Mouse (Mus musculus): ENCODE data around the gene Hrnr. TPM values are rescaled to one million over a fixed set of nuclear protein-coding genes. Genes with fewer than 3 reads are reported as not detected.

The Hrnr gene
- polyA plus RNA-seq, 1 experiment, result not detected

DNA sequence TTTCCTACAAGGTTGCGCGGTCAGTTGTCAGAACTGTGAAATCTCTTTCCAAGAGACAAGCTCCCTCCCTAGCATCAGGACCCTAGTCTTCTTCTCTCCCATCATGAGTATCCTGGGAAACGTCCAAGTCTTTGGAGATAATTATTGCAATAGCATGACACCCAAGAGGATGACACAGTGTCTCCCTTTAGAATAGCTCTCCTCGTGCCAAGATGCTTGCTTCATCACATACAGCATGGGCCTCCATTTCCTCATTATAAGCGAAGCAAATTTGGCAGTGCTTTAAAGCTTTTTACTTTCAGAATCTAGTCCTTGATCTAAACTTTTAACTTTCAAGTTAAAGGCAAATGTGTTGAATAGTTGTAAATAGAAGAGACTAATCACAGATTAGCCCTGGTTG lies 56.1 kb downstream of the Hrnr start:
- 71% methylated on average over 5 of the region's 5 CpGs for WGBS
- TF ChIP-seq POLR2A (IDR thresholded peaks at IDR 0.05; ENCODE audit: borderline replicate concordance, control insufficient read depth, low read depth, low read length) (no peak), CTCF (IDR thresholded peaks at IDR 0.05; ENCODE audit: control insufficient read depth, insufficient read depth, low read length) (no peak)
- Histone ChIP-seq H3K4me3 (replicated peaks; ENCODE audit: control insufficient read depth, low read depth, low read length) (no peak overlapping the region), H3K4me1 (ENCODE audit: control insufficient read depth, insufficient read depth, low read length) (no peaks in the 10 kb centered on the region), H3K27ac (ENCODE audit: control insufficient read depth, insufficient read depth, low read depth, low read length, poor library complexity) (no peak overlapping the region)

DNA sequence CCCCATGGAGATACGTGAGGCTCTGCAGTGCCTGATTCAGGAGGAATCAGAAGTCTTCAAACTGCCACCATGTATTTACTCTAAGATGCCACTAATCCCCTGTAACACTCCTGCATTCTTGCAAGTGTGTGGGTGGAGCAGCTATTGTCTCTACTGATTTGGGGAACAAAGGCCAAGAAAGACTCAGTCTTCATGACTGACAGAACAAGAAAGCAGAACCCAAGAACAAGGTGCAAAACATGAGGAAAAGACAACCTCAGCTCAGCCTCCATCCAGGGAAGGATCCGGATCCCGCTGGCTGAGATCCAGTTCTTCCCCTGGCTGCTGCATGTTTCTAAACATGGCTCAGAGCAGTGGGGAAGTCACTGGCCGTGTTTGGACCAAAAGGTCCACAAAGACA lies 58.6 kb downstream of the Hrnr start:
- TF ChIP-seq CTCF (IDR thresholded peaks at IDR 0.05; ENCODE audit: control insufficient read depth, insufficient read depth, low read length) (no peak), POLR2A (IDR thresholded peaks at IDR 0.05; ENCODE audit: borderline replicate concordance, control insufficient read depth, low read depth, low read length) (no peak)
- H3K27ac ChIP-seq (ENCODE audit: control insufficient read depth, insufficient read depth, low read depth, low read length, poor library complexity), result no peak overlapping the region
- H3K4me1 ChIP-seq (ENCODE audit: control insufficient read depth, insufficient read depth, low read length), result no peaks in the 10 kb centered on the region
- WGBS, result 73% methylated on average over 4 of the region's 4 CpGs
- H3K4me3 ChIP-seq (replicated peaks; ENCODE audit: control insufficient read depth, low read depth, low read length), result no peak overlapping the region

Other genes with a start within 250 kb of the Hrnr start
- gene Crnn, start 175.0 kb upstream of the Hrnr start, polyA plus RNA-seq (2011; ENCODE audit: insufficient read depth, insufficient read length, low replicate concordance, missing spikeins), result not detected in 2 replicates
- gene Flg2, start 122.5 kb upstream of the Hrnr start, polyA plus RNA-seq (2011; ENCODE audit: insufficient read depth, insufficient read length, low replicate concordance, missing spikeins), result not detected in 2 replicates
- gene Flg, start 46.2 kb upstream of the Hrnr start, polyA plus RNA-seq (2011; ENCODE audit: insufficient read depth, insufficient read length, low replicate concordance, missing spikeins), result not detected in 2 replicates
- gene Rptn, start 74.0 kb downstream of the Hrnr start, polyA plus RNA-seq (2011; ENCODE audit: insufficient read depth, insufficient read length, low replicate concordance, missing spikeins), result not detected in 2 replicates
- 0.16 and 0.77 TPM in 2 replicates for gene Tchh, start 122.6 kb downstream of the Hrnr start, polyA plus RNA-seq (2011; ENCODE audit: insufficient read depth, insufficient read length, low replicate concordance, missing spikeins)
- gene Tchhl1, start 149.0 kb downstream of the Hrnr start, polyA plus RNA-seq (2011; ENCODE audit: insufficient read depth, insufficient read length, low replicate concordance, missing spikeins), result not detected in 2 replicates
- gene S100a11, start 200.7 kb downstream of the Hrnr start, polyA plus RNA-seq (2011; ENCODE audit: insufficient read depth, insufficient read length, low replicate concordance, missing spikeins), result 170 and 358 TPM in 2 replicates
- 70.0 and 138 TPM in 2 replicates for gene S100a10, start 235.3 kb downstream of the Hrnr start, polyA plus RNA-seq (2011; ENCODE audit: insufficient read depth, insufficient read length, low replicate concordance, missing spikeins)